Comparison of ENCODE assay signal across 9 mouse cellular contexts in genomic region chr10:60212589-60213379, GRCm38 (mm10). TPM values are rescaled to one million over a fixed set of nuclear protein-coding genes. Genes with fewer than 3 reads are reported as not detected.
A peak's percentile ranks its signal among the peaks of the same experiment; 100 is the strongest.
DNase-seq lines count a peak whose midpoint lies in the region; ATAC-seq and TF ChIP-seq lines count a peak whose summit lies in the region.
"Had no signal": no experiment of that assay in that cellular context is flagged by ENCODE, and none has a peak within 500 bp of the region (broad histone marks: within the 10 kb centered on the region; RNA-seq: fewer than 3 reads in every experiment).

No protein-coding gene starts in this region.

- no peak overlapping the region for H3K4me3 ChIP-seq in liver, postnatal 0 days (ENCODE audit: low read depth, low read length)

- WGBS in liver, postnatal 0 days (ENCODE audit: insufficient replicate concordance), result 45% methylated on average over 11 of the region's 11 CpGs

- no peaks in the 10 kb centered on the region for H3K9me3 ChIP-seq in liver, postnatal 0 days (ENCODE audit: low read length)

- H3K27ac ChIP-seq in liver, postnatal 0 days (ENCODE audit: low read depth), result no peak overlapping the region

- no peak overlapping the region for H3K9ac ChIP-seq in liver, postnatal 0 days (replicated peaks)

- TF ChIP-seq CTCF in liver, postnatal 0 days (IDR thresholded peaks at IDR 0.05; ENCODE audit: low read depth), result no peak

- H3K4me2 ChIP-seq in liver, postnatal 0 days (ENCODE audit: low read depth, low read length), result no peak overlapping the region

- no peaks in the 10 kb centered on the region for H3K36me3 ChIP-seq in liver, postnatal 0 days (replicated peaks; ENCODE audit: insufficient read depth, low read length)

- TF ChIP-seq EP300 in liver, postnatal 0 days (IDR thresholded peaks at IDR 0.05; ENCODE audit: low read depth), result no peak

- intact Hi-C loops in heart, postnatal 14 days (cut with DNase I), result no loop called here
- intact Hi-C loops in gastrocnemius, postnatal 14 days (cut with DNase I; ENCODE audit: low total_unique reads), result no loop called here

- H3K27me3 ChIP-seq in liver, postnatal 0 days (ENCODE audit: insufficient read depth, low read length), result peaks cover 13% of the 10 kb centered on the region; the same call in 1 of the 2 replicates

- H3K4me1 ChIP-seq in liver, postnatal 0 days (ENCODE audit: insufficient read depth), result no peaks in the 10 kb centered on the region

- DNase-seq in liver, postnatal 0 days, result peak; percentile 38
- DNase-seq in liver, result no peak
- peak; percentile 76 for DNase-seq in brain, adult 2 months (ENCODE audit: low read depth, low spot score)
- DNase-seq in heart, postnatal 14 days, result peak; percentile 40 to 55
- DNase-seq in lung, postnatal 10 days, result peak; percentile 82
- DNase-seq in gastrocnemius, postnatal 14 days, result no peak
- DNase-seq in adrenal gland, adult 2 months, result no peak
- DNase-seq: thymus, postnatal 25 days had no signal

- peak; percentile 38; the same call in 1 of the 2 replicates for ATAC-seq in liver, postnatal 0 days
- no peak for ATAC-seq in monocyte, adult 5-6 weeks (replicated peaks; ENCODE audit: insufficient number of reproducible peaks, low FRiP score, low TSS enrichment, poor library complexity, severe bottlenecking)

RNA-seq across cellular contexts. Expression of gene Chst3, which starts 6.3 kb away (rescaled TPM):
- 0.73 TPM in 2 replicates for polyA plus RNA-seq in liver, postnatal 0 days (2015; fragmentation: Nextera tagmentation; extraction: Ambion mirVana)
- 1 to 10 TPM; 1.2 to 1.4 TPM for total RNA-seq in heart, postnatal 14 days (2021)
- total RNA-seq in monocyte, adult 5-6 weeks (2017), result 6.9 to 10.5 TPM (median 8.1 TPM) in 3 replicates
- 1 to 10 TPM; 1.1 to 1.4 TPM for total RNA-seq in gastrocnemius, postnatal 14 days (2021)
- under 1 TPM; 0.37 to 0.79 TPM for total RNA-seq in adrenal gland, adult 2 months (2021)
- 1.7 TPM in 2 replicates for polyA plus RNA-seq in adrenal gland, adult 2 months (2012; rRNA removed)

Comparison
In these comparisons a context has a peak if more than half of its experiments do, and no peak if none do; other contexts are left out.
1. DNase-seq: peak in liver, postnatal 0 days (single experiment), brain, adult 2 months (single experiment), heart, postnatal 14 days (2 of 2) and lung, postnatal 10 days (single experiment); none in liver (single experiment), gastrocnemius, postnatal 14 days (single experiment) and adrenal gland, adult 2 months (single experiment).